Mouse (Mus musculus) kidney, adult 2 months (tissue): ENCODE measurements around the gene Emc8.

ENCODE experiments used
- CTCF ChIP-seq: fragments of 200-500 bp; conservative IDR thresholded peaks from 2 replicates; pipeline ENCODE4 v1.5.1; 2011; ENCODE audit warnings: low read depth, mild to moderate bottlenecking, control low read depth, low read length, moderate library complexity, mixed read lengths; ENCODE audit not compliant: insufficient read depth, insufficient read length
- POLR2A ChIP-seq: fragments of 200-500 bp; IDR thresholded peaks from one replicate; pipeline ENCODE4 v1.6.1; 2011; ENCODE audit warnings: low read depth, low read length, control low read depth

DNA sequence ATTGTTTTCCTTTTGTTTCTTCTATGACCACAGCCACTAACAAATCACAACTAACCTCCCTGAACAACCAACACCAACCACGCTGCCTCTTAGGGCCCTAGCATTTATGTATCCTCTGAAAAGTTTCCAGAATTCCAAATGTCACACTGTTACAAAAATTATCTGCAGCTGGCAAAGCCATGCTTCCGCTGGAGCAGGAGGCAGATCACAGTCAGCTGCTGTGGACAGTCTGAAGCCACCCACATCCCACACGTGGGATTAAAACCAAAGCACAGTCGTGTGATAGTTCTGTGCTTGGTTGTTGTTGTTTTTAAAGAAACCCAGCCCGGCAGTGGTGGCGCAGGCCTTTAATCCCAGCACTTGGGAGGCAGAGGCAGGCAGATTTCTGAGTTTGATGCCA, 30.7 kb upstream of the Emc8 start:
- TF ChIP-seq CTCF (no peak), POLR2A (no peak)
